Mouse (Mus musculus) testis, postnatal 10 days (tissue): Measurements from ENCODE around the gene Ccnb1ip1.
"Not testable (repeated sequence)": the region's sequence is repeated elsewhere in the genome, so short reads cannot be mapped to it uniquely, and the experiment has no call there.

ENCODE experiments used
- DNase-seq: peaks from one replicate; pipeline ENCODE4 v3.0.0; 2021; ENCODE audit warnings: low spot score

Ccnb1ip1 gene

DNA sequence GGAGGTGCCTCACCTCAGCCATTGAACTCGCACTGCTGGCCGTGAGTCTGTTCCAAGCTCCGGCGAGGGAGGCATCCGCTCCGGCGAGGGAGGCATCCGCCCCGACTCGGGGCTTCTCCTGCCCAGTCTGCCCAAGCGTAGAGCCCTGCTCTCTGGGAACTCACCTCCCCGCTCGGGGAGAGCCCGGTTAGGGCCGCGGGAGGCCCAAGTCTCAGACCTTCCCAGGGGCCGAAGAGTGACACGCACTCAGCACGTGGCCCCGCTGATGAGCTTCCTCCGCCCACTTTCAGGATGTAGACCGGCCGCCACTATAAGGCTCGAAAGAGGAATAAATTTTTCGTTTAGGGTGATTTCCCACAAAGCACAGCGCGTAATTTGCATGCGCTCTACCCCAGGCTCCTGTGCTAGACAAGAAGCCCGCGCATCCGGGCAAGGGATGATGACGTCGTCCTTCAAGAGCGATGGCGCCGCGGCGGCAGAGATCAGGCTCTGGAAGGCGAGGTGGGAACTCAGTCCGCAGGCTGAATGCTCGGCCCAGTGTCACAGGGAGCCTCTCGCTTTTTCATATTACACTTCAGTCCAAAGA, at the start of gene Ccnb1ip1, which contains the start of gene Parp2:
Gene Ccnb1ip1, minus strand, starts transcription at position 246 of the 586 bp plus-strand sequence.
Gene Parp2, plus strand, starts transcription at position 355 of the 586 bp plus-strand sequence.
- peak; percentile 94 for DNase-seq

DNA sequence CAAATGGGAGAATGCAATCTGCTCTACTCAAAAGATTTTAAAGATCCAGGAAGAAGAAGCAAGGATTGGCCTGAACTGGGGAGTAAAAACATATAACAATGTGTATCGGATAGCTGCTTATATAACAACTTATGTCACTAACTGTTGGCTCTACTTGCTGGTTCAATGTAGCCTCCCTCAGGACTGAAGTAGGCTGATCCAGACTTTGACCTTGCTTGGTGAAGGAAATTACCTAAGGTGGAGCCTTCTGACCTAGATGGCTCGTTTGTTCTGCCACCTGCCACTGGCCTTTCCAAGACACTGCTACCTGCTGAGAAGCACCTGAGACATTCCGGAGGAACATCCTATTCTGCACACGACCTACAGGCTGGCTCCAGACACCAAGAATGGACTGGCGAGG, 48.3 kb upstream of the Ccnb1ip1 start:
- no peak for DNase-seq

DNA sequence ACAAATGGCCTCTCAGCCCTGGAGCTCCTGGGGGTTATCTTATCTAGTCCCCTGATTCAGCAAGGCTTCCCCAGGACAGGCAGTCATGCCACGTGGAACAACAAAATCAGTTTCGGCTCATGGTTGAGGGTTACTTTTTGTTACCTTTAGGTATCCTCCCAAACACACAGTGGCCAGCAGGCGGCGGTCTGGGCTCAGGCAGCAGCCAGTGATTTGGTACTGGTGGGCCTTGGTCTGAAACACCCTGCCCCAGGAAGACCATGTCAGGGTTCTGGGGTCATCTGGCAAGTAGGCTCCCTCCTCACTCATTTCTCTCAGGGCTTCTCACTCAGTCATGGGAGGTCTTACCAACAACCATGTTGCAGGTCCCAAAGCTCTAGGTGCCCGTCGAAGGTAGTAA, 29.7 kb upstream of the Ccnb1ip1 start:
- peak; percentile 71 for DNase-seq

DNA sequence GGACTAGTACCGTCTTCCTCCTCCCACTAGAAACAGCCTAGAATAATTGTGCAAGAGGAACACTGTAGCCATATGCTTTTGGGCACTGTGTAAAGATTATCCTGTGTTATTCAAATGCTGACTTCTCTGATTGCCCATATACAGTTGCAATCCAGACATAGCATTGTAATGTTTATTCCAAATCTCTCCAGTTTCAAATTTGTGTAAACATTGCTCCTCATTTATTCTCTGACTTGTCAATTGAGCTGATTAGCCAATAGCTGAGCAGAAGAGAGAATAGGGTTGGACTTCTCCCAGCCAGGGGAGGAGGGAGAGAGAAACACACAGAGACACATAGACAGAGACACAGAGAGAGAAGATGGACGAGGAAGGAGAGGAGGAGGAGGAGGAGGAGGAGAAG, 26.9 kb upstream of the Ccnb1ip1 start:
- no peak for DNase-seq

DNA sequence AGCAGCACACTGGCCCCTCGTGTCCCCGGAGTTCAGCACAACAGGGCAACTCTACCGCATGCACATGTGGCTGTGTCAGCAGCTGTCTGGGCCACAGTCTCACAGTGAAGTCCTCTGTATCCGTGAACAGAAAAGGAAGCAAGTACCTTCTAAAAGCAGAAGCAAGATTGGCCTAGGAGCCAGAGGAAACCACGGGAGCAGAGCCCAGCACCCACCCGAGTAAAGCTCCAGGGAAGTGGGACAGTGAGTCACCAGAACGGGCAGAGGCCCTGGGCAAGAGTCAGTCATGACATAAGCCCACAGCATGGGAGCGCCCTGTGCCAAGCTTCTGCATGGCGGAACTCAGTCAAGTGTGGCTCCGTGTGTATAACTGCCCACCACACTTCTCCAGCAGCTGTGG, 26.4 kb upstream of the Ccnb1ip1 start:
- DNase-seq = no peak

DNA sequence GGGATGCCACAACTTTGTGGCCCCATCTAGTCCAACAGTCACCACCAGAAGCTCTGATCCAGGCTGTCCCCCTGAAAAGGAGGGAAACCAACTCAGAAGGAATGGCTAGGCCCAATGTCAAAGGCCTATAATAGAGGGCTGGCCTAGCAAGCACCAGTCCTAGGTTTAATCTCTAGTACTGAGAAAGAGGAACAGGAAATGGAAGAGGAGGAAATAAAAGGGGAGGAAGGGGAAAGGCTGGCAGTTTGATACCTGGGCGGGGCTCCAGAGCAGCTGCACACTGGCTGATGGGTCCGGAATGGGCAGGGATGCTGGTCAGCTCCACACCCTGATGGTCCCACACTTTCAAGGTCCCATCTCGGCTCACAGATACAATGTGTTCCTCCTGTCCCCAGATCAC, 22.3 kb upstream of the Ccnb1ip1 start:
- no peak for DNase-seq

DNA sequence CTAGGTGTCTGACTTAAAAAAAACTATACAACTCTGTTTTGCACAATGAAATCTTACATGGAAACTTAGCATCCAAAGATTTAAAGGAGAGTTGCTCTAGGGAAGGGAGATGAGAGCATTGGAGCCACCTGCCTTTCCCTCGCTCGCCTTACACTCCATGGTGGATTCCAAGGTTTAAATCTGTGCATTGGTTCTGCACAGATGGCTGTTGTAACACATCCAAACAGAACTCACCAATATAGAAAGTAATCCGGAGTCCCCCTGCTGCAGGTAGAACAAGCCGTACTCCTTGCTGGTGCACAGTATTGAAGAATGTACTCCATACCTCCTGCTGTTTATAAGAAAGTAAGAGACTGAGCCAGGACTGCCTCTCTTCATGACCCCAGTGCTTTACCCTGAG, 19.0 kb upstream of the Ccnb1ip1 start:
- DNase-seq = no peak

DNA sequence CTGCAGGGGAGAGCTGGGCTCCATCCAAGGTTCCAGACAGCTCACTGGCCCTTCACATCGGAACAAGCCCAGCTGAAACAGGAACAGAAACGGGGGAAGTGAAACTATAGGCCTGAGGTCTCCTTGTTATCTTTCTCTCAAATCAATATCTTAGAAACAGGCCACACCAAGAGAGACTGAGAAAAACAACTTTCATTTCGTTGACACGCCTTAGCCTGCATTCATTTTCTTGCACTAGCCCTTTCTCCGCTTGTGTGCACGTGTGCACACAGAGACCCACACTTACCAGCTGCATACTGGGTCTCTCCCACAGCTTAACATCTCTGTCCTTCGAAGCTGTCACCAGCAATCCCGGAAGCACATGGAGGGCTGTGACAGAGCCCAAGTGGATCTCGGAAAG, 16.7 kb upstream of the Ccnb1ip1 start:
- no peak for DNase-seq

DNA sequence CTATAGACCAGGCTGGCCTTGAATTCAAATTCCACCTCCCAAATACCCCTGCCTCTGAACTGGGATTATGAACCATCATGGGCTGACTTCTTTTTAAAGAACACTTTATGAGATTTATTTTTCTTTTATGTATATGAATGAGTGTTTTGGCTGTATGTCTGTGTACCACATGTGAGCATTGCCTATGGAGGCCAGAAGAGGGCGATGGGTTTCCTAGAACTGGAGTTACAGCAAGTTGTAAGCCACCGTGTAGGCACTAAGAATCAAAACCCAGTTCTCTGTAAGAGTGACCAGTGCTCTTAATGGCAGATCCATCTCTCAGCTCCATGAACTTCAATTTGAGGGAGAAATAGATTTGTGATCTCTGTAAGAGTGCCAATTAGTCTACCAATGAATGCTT, 15.7 kb upstream of the Ccnb1ip1 start:
- no peak for DNase-seq

DNA sequence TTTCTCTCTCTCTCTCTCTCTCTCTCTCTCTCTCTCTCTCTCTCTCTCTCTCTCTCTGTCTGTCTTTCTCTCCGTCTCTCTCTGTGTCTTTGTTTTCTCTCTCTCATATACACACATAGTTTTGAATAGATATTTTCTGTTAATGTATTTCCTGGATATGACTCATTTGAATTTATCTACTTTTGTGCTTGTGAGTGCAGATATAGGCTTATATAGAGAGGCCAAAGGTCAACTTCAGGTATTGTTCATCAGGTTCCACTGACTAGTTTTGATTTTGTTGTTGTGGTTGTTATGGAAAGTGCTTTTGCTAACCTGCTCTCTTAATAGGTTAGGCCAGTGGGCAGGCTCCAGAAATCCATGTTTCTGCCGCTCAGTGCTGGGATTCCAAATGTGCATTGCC, 5.5 kb upstream of the Ccnb1ip1 start:
- DNase-seq = no peak

DNA sequence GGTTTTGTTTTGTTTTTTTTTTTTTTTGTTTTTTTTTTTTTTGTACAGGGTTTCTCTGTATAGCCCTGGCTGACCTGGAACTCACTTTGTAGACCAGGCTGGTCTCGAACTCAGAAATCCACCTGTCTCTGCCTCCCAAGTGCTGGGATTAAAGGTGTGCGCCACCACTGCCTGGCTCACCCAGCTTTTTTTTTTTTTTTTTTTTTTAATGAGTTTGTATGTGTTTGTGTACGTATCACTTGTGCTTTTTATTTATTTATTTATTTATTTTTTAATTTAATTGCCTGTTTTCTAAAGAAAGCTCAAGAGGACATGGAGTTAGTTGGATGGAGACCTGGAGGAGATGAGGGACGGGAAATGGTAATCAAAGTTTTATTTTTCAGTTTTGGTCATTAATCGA, 1.1 kb downstream of the Ccnb1ip1 start:
- not testable (repeated sequence) for DNase-seq

DNA sequence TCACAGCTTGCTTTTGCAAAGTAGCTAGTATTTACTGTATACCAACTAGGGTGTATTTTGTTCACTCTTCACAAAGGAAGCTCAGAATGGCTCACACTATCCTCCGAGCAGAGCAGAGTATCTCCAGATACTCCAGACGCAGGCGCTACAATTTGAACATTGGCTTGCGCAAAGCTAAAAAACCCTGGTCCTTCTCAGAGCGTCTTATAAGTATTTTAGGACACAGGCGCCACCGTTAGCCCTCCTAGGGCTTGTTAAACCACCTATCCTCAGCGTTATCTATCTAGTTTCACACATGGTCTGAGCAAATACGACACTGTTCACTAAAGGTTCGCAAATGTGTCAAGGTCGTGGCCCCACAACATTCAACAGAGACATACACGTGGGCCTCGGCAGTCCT, 2.8 kb downstream of the Ccnb1ip1 start:
- no peak for DNase-seq

DNA sequence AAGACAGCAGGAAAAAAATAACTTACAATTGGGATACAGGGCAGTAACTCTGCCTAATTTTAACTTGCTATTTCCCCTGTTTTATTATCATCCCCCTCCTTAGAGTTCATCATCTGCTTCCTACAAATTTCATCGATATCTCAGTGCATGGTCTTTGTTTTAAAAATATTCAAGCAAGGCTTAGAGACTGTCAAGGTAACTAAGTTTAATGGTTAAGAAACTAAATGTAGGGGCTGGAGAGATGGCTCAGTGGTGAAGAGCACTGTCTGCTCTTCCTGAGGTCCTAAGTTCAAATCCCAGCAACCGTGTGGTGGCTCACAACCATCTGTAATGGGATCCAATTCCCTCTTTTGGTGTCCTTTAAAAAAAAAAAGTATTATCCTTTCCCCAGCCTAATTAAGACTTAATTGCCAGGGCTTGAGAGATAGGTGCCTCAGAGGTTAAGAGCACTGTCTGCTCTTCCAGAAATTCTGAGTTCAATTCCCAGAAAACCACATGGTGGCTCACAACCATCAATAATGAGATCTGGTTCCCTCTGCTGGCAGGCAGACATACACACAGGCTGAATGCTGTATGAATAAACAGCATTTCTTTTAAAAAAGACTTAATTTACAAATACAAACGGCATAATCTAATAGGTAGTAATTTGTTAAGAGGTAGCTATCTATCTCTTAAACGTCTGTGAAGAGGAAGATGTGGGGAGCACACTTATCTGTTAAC, 4.5 kb downstream of the Ccnb1ip1 start:
- no peak for DNase-seq

DNA sequence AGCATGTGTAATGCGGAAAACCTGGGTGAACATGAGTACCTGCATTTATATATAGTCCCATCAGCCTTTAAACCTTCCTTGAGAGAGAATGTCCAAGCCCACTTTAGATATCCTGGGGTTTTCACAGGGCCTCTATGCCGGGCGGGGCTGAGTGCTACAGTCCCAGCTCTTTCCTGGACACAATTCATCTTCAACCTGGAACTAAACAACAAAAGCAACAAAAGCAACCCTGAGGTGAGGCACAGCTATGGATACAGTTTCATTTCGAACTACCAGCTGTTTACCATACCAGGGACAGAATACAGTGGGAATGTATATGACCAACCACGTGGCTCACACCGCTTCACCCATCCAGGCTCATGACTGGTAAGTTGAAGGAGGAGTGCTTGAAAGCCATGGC, 5.1 kb downstream of the Ccnb1ip1 start:
- DNase-seq = no peak

DNA sequence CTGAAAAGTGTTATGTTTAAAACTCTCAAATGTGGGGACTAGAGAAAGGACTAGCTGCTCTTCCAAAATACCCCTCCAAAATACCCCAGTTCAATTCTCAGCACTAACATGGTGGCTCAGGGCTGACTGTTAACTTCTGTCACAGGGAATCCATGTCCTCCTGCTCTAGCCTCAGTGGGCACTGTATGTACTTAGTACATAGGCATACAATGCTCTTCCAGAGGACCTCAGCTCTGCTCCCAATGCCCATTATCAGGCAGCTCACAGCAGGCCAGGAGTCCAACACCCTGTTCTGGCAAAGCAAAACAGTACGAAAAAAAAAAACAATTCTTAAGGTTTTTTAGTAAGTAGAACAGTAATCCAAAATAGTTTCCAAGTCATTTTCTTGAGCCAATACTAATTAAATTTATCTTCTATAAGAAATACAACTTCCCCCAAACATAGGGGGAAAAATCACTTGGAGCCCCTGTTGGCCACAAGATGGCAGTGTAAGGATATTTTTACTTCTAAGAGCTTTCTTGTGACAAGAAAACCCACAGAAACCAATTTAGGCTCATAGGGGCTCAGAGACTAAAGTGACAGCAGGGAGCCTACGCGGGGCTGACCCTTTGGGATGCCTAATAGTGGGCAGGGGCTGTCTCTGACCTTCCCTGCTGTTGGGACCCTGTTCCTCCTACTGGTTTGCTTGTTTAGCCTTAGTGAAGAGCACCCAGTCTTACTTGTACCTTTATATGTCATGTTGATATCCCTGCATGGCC, 7.9 kb downstream of the Ccnb1ip1 start:
- no peak for DNase-seq

DNA sequence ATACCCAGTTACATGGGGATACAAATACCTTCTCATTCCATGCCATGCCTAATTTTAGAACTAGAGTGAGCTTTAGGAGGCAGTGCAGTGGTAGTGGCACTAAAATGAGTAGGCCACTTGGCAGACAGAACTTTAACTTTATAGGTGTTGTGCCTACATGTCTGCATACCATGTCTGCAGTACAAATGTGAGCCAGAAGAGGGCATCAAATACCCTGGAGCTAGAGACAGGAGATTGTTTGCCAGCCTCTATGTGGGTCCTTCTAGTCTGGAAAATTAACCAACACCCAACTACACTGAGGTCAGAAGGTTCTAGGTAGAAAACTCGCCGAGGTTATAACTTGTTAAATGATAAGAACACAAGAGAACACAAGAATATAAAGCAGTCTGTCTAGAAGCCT, 9.0 kb downstream of the Ccnb1ip1 start:
- no peak for DNase-seq

DNA sequence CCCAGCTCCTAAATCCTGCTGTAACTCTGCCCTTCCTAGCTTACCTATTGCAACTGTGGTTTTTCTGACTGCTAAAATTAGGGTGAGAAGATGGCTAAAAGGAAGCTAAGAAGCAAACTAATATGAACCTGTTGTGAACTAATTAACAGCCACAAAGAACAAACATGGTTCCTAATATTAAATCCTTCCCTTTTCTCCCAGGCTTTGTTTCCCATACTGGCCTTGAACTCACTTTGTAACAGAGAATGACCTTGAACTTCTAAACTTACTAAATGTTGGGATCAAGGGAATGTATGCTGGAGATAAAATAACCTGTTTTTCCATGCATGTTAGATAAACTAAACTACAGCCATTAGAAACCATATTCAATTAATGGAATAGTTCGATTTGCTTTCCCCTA, 11.1 kb downstream of the Ccnb1ip1 start:
- DNase-seq = no peak

DNA sequence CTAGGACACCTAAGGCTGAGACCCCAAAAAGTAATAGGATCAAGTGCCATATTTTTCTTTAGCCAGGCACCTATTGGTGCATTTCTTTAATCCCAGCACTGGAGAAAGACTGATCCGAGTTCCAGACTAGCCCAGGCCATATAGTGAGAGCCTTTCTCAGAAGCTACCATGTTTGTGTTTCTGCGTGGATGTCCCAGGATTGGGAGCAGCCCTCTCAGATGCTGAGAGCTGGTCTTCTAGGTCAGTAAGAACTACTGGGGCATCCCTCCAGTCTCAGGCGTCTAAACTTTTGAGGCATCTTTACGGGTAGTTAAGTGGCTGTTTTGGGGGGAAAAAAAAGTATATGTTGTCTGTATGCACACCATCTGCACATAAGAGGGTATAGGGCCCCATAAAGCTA, 11.6 kb downstream of the Ccnb1ip1 start:
- no peak for DNase-seq

DNA sequence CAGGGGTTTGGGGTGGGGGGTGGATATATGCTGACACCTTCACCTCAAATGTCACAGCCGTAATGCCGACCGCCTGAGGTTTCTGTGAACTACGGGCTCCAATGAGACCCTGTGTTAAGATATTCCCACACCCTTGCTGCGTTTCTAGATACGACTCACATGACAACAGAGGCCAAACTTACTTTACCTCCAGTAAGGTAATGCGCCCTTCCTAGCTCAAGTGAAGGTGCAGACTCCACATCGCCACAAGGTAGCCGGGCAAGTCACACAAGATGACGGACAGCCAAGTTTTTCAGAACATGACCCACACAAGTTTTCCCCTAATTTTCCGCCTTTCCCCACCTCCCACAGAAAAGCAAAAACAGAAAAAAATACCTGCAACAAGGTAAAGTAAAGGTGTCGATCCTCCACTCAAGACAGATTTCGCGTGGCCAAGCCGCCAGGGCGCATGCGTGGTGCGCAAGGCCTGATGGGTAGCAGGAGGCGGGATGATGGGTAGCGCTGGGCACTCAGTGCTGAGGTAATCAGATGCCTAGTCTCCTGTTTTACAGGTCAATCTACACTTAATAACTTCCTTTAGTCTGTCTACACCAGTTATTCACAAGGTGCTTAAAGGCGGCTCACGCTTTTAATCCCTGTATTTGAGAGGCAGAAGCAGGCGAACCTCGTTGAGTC, 12.1 kb downstream of the Ccnb1ip1 start:
- no peak for DNase-seq

DNA sequence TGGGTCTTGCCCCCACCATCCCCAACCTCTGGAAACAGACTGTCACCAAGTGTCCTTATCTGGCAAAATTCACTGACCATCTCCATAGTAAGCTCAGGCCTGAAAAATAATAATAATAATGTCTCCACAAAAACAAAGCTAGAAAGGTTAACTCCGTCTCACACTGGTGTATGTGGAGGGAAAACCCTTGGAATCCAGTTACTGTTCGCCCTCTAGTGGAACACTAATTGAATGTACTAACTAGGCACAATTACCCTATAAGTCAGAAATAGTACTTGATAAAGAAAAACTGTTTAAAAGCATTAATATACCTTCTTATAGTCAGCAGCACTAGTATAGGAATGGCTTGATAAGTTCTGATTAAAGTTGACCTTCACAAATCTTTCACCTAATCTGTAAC, 19.4 kb downstream of the Ccnb1ip1 start:
- no peak for DNase-seq

DNA sequence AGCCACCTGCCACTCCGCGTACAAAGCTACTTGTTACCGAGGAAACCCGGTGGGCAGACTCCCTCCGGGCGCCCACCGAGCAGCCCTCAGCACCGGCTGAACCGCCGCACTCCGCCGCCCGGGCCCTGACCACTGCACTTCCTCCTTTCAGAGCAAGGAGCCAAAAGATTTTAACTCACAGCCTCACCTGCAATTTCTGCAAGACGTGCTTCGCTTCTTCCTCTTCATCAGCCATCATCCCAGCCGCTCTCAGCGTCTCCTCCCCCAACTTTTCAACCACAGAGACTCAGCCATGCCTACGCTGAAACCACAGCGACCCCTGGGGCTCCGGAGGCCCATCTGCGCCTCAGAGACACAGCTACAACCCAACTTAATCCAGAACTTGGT, 22.3 kb downstream of the Ccnb1ip1 start, which contains the start of gene Ttc5:
Gene Ttc5, minus strand, starts transcription at position 269 of the 387 bp plus-strand sequence.
- peak; percentile 93 for DNase-seq

DNA sequence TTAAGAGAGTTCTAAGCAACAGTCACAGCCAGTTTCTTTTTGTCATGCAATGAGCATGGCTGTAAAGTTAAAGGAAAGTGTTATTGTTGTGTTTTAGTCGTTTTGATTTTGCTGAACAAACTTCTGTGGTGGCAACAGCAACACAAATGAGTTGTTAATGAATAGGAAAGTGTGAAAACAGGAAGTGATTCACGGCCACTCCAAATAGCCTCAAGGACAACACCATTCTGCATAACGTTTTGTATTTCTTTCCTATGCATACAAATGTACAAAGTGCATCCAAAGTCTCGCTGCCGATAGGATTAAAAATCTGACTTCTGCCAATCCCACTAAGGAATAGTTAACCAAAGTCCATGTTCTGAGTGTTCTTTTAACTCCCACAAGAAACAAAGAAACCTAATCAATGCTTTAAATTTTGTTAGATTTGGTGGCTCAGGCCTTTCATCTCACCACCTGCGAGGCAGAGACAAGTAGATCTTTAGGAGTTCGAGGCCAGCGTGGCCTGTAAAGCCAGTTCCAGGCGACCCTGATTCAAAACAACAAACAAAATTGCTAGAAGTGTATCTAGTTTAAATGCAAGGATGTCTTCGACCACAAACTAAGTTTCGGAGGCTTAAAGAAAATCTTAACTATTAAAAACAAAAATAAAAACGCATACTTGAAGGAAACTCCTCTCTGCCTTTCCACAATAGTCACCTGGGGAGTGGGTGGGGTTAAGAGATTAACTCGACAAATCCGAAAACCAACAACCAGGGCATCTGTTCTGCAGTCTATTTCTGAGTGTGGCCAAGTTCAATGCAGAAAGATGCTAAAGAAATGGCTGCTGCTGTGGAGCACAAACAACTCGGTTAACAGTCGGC, 22.9 kb downstream of the Ccnb1ip1 start:
- no peak for DNase-seq
